Mouse (Mus musculus): Measurements from ENCODE around the gene Dock1.

Gene Dock1

GRCm38 (mm10) chr7:134696126-134696979 lies 25.9 kb downstream of the Dock1 start:
- DNase-seq, result no peak

GRCm38 (mm10) chr7:134697479-134697878 lies 27.0 kb downstream of the Dock1 start:
- DNase-seq, result peak in 1 of 2 experiments; percentile 12

- DNase-seq, result no peak
Observed at GRCm38 (mm10) chr7:134698246-134698645, 27.8 kb downstream of the Dock1 start.

- DNase-seq, result no peak
Observed at GRCm38 (mm10) chr7:134700001-134700400, 29.5 kb downstream of the Dock1 start.

- no peak for DNase-seq
Observed at GRCm38 (mm10) chr7:134702481-134702880, 32.0 kb downstream of the Dock1 start.

GRCm38 (mm10) chr7:134703704-134704103 lies 33.2 kb downstream of the Dock1 start:
- DNase-seq, result peak; percentile 81 to 87

GRCm38 (mm10) chr7:134709226-134709853 lies 38.9 kb downstream of the Dock1 start:
- no peak for DNase-seq

GRCm38 (mm10) chr7:134711576-134711975 lies 41.1 kb downstream of the Dock1 start:
- DNase-seq, result no peak

GRCm38 (mm10) chr7:134719406-134719805 lies 49.0 kb downstream of the Dock1 start:
- no peak for DNase-seq

GRCm38 (mm10) chr7:134722361-134722760 lies 51.9 kb downstream of the Dock1 start:
- DNase-seq, result no peak

- DNase-seq, result no peak
Observed at GRCm38 (mm10) chr7:134722955-134723354, 52.5 kb downstream of the Dock1 start.

GRCm38 (mm10) chr7:134723509-134723908 lies 53.1 kb downstream of the Dock1 start:
- DNase-seq, result no peak

GRCm38 (mm10) chr7:134724841-134725240 lies 54.4 kb downstream of the Dock1 start:
- DNase-seq, result no peak

GRCm38 (mm10) chr7:134725551-134726529 lies 55.4 kb downstream of the Dock1 start:
- DNase-seq, result peak; percentile 32 to 52

GRCm38 (mm10) chr7:134726530-134727258 lies 56.2 kb downstream of the Dock1 start:
- DNase-seq, result no peak

GRCm38 (mm10) chr7:134729348-134729747 lies 58.9 kb downstream of the Dock1 start:
- DNase-seq, result peak; percentile 17 to 66

GRCm38 (mm10) chr7:134730406-134731126 lies 60.1 kb downstream of the Dock1 start:
- DNase-seq, result no peak

- no peak for DNase-seq
Observed at GRCm38 (mm10) chr7:134747059-134747458, 76.6 kb downstream of the Dock1 start.

- DNase-seq, result no peak
Observed at GRCm38 (mm10) chr7:134748376-134748775, 77.9 kb downstream of the Dock1 start.

GRCm38 (mm10) chr7:134749613-134750012 lies 79.2 kb downstream of the Dock1 start:
- DNase-seq, result no peak

- no peak for DNase-seq
Observed at GRCm38 (mm10) chr7:134751496-134751895, 81.0 kb downstream of the Dock1 start.

All from lung, adult 18-20 months (tissue).